Mouse (Mus musculus): Measurements from ENCODE around the gene Psmd14. TPM values are rescaled to one million over a fixed set of nuclear protein-coding genes. Genes with fewer than 3 reads are reported as not detected.

The Psmd14 gene
- polyA plus RNA-seq, 1 experiment: 27.7 TPM

DNA sequence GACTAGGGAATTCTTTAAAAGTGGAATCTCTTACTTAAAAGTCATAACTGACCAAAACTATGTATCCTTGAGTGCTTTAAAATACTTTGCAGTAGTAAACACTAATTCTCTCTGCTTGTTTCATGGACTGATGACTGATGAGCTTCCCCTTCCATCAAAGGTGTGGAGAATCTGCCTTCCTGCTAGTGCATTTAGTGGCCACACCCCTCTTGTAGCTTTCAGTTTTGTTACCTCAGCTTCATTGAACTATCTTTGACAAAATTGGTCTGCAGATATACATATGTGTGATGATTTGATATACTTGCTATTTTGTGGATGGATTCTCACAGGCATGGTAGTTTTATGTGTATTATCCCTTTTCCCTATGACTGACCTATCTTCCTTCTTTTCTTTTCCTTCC lies 43.5 kb downstream of the Psmd14 start:
- no peak for DNase-seq (ENCODE audit: low read depth, low spot score)

DNA sequence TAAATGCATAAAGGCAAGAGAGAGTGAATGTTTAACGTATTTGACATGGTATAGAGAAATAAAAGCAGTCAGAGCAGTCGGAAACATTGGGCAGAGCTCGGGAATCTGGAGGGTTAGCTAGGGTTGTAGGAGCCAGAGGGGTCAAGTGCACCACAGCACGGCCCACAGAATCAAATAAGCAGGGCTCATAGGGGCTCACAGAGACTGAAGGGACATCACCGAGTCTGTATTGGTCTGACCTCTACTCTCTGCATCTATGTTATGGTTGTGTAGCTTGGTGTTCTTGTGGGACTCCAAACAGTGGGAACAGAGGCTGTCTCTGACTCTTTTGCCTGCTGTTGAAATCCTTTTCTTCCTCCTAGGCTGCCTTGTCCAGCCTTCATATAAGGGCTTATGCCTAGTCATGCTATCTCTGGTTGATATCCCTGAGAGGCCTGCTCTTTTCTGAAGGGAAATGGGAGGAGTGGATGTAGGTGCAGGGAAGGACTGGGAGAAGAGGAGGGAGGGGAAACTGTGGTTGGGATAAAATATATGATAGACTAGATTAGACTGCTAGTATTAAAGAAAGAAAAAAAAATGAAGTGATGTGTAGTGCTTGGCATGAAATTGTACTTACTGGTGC lies 47.9 kb downstream of the Psmd14 start:
- WGBS: 86% methylated on average over 5 of the region's 5 CpGs

DNA sequence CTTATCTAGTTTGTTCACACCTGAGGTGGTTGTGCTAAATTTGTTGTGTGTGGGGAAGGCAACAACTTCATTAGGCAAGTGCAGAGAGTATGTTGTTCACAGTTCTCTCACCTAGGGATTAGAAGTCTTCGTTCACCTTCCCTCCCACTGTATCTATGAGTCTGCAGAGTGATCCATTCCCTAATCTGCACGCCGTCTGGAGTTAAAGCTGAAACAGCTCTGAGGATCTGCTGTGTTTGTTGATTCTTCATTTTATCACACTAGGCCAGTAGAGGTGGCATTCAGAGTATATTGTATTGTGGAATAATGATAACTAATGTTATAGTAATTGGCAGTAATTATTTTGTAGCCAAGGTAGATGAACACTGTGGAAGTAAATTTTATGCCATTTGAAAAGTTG lies 48.5 kb downstream of the Psmd14 start:
- DNase-seq (ENCODE audit: low read depth, low spot score): no peak
- WGBS: 84% methylated on average over 3 of the region's 3 CpGs

More for the DNA sequence above, 47.9 kb downstream of the Psmd14 start:
- no peak for DNase-seq (ENCODE audit: low read depth, low spot score)

DNA sequence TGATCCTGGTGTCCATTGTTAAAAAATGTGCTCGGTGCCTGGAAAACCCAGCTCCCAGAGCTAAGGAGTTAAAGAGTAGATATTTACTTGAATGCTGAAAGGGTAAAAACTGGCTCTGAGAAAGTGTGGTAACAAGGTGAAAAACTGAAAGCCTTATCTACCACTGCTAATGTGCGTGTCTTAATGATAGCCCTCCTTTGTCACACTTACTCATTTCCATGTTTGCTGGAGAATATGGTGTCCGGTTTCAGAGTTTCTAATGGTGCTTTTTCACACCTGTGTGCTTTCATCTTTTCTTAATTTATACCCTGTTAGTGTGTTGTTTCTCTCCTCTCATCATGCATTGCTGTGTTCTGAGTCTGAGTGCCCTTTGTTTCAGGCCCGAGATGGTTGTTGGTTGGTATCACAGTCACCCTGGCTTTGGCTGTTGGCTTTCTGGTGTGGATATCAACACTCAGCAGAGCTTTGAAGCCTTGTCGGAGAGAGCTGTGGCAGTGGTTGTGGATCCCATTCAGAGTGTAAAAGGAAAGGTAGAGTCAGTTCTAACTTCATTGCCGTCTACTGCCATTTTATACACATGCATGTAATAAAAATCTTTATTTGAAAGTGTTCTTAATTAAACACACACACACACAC lies 53.1 kb downstream of the Psmd14 start:
- DNase-seq (ENCODE audit: low read depth, low spot score): no peak
- 82% methylated on average over 6 of the region's 6 CpGs for WGBS

DNA sequence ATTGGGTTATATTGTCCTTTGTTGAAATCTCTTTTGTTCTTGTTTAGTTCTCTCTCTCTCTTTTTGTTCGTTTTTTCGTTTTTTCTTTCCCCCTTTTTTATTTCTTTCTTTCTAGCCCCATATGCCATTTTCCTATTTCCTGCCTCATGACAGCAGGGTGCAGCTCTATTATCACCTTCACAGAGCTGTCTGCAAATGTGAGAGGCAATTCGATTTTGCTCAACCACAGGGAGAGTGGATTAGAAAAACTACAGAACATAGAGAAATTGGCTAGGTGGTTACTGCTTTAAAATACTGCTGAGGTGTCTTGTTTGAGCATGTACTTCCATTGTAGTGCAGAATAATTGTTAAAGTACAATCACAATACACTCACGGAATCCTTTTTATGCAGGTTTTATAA lies 54.0 kb downstream of the Psmd14 start:
- DNase-seq (ENCODE audit: low read depth, low spot score): no peak
- WGBS: 85% methylated on average over 4 of the region's 4 CpGs

DNA sequence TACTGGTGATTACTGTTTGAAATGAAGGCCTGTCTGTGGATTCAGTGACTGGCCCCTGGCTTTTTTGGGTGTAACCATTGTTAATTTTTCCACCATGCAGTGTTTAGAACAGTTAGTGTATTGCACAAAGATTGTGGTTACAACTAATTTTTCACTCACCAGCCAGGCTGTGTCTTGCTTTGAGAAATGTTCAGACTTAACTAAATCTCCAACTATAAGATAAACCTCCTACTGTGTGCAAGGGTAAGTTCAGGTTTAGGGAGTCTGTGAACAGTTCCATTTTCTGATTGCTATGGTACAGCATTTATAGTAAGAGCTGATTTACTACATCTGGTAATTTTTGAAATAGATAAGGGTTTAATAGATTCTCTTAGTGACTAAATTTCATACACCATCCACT lies 69.3 kb downstream of the Psmd14 start:
- no peak for DNase-seq (ENCODE audit: low read depth, low spot score)

DNA sequence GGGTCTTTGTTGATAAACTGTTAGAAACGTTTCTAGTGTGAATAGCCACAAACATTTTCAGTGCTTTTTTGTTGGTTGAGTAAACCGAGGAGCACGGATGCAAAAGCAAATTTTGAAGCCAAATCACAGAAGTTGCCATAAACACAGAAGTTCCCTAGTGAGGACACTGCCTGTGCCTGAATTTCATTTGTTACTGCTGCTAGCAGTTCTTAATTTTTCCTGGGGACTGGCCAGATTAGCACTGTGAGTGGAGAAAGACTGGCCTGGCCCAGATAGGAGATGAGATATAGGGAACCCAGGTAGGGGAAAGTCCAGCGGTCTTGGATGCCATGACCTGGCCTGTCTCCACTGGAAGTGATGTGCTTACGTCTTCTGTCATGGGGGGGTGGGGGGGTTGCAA lies 83.5 kb downstream of the Psmd14 start:
- no peak for DNase-seq (ENCODE audit: low read depth, low spot score)
- 85% methylated on average over 5 of the region's 5 CpGs for WGBS

DNA sequence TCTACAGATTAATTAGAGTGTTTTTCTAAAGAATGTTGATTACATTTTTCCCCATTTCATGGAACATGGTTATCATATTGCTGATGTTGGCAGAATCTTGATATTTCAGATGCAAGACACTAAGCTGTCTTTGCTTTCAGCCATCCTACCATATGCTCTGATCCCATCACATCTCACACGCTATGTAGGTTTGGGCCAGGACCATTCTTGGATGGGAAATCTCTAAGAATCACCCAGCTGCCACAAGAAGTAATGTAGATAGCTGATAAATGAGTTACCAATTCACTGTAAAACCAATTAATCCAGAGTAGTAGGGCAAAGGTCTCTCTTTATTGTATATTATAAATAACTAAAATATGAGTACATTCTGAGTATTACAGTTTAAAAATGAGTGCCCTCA lies 86.6 kb downstream of the Psmd14 start:
- DNase-seq (ENCODE audit: low read depth, low spot score): no peak
- WGBS: 78% methylated on average over 1 of the region's 1 CpGs

DNA sequence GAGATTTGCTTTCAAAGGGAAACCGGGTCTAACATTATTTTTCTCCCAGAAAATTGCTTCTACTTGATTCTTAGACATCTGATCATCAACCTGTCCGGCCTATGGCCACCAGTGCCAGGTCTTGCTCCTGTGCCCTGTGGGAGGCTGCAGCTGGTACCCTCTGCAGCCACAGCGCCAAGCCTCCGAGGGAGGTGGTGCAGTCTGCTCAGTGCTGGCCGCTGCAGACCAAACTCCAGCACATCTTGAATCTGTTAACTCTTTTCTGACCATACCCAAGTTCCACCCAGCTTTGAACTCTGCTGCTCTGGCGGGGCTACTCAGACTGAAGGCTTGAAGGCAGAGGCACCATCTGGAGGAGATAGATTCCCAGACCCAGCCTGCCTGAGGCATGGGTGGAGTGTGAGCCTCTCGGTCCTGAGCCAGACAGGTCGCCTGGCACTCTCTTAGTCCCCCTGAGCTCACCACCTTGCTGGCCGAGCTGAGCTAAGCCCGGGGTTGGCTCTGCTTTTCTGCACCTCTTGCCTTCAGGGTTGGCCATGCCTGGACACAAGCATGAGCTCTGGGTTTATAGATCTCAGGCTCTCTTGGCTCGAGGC lies 91.3 kb downstream of the Psmd14 start, which contains the start of gene Tbr1:
Tbr1 (plus strand) TSS at position 275 of the 596 bp plus-strand sequence.
- WGBS: 36% methylated on average over 11 of the region's 11 CpGs
- DNase-seq (ENCODE audit: low read depth, low spot score): no peak

DNA sequence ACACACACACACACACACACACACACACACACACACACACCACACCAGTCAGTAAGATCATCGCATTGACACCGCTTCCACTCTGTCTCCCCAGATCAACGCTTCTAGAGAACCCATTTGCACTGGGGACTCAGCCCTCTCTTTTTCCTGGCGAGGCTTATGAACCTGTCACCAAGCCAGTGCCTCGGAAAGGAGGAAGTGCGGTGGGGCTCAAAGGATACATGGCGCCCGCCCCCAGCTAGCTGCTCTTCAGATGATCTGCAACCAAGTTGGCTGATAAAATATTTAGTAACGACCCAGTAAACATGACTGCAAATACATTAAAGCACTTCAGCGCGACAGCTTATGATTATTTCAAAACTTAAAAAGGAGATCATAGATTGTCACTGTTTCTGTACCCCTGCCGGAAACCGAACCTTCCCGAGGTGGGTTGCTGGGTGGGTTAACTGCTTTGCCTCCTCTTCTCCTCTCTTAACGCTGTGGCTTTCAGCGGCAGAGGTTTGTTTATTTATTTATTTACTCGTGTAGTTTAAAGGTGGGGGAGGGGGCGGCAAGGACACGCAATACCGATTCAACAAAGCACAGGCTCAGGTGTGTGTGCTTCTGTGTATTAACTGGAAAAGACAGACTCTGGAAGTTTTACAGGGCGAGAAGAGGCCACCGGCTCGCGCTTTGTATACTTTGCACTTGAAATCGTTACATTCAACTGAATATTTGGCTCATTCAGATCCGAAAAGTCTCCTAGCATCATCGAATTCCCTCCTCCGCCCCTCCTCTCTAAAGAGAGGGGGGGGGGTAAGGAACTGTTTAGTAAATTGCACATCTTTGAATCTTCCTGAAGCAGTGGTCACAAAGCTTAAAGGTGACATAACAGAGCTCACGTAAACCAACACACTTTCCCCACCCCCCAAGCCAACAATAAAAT lies 92.2 kb downstream of the Psmd14 start:
- whole genome bisulfite sequencing: 8% methylated on average over 29 of the region's 29 CpGs
- DNase-seq (ENCODE audit: low read depth, low spot score): no peak

DNA sequence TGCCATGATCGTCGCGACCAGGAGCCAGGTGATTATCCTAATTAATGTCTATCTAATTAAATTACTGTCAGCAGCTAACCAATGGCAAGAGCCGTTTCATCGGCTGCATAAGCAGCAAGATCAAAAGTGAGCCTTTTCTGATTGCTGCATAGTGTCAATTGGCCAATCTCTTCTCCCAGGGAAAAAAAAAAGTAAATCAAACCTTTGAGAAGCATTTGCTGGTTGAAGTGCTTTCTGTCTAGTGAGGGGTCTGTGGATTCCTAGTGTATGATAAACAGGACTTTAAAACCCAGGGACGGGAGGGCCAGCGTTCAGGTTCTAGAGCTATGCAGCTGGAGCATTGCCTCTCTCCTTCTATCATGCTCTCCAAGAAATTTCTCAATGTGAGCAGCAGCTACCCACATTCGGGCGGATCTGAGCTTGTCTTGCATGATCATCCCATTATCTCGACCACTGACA lies 92.9 kb downstream of the Psmd14 start:
- no peak for DNase-seq (ENCODE audit: low read depth, low spot score)
- WGBS: 4% methylated on average over 10 of the region's 10 CpGs

DNA sequence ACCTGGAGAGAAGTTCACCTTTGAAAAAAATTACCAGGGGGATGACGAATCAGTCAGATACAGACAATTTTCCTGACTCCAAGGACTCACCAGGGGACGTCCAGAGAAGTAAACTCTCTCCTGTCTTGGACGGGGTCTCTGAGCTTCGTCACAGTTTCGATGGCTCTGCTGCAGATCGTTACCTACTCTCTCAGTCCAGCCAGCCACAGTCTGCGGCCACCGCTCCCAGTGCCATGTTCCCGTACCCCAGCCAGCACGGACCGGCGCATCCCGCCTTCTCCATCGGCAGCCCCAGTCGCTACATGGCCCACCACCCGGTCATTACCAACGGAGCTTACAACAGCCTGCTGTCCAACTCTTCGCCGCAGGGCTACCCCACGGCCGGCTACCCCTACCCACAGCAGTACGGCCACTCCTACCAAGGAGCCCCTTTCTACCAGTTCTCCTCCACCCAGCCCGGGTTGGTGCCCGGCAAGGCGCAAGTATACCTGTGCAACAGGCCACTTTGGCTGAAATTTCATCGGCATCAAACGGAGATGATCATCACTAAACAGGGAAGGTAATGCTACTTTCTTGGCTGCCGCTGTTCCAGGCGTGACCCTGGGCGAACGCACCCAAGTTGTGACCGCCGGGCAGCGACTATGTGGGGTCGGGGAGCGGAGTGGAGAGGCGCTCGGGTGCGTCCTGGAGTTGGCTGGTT lies 93.5 kb downstream of the Psmd14 start:
- 6% methylated on average over 39 of the region's 39 CpGs for WGBS
- DNase-seq (ENCODE audit: low read depth, low spot score): no peak

DNA sequence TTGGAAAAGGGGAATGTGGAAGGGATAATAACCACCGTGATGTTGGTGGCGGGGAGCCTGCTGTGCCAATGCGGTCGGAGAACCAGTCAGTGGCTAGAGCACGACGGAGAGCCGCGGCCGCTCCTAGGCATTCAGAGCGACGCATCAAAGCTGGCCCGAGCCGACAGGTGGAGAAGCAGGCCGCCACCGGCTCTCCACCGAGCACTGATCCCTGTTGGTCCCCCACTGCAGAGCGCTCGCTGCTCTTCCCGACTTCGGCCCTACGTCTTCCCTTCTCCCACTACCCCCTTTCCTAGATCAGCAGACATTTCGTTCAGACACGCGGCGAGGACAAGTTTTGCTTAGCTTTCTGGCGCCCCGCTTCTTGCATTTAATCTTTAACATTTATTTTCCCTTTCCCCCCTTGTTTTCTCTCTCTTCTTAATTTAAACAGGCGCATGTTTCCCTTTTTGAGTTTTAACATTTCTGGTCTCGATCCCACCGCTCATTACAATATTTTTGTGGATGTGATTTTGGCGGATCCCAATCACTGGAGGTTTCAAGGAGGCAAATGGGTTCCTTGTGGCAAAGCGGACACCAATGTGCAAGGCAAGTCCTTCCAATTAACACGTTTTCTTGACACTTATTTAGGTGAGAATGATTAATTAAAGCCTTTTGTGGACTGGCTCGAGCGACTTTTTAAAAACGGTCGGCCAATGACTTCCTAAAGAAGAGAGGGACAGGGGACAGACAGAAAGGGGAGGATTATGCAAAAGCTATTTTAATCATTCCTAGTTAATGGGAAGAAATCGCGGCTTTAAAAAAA lies 94.2 kb downstream of the Psmd14 start:
- 3% methylated on average over 39 of the region's 39 CpGs for WGBS
- no peak for DNase-seq (ENCODE audit: low read depth, low spot score)

DNA sequence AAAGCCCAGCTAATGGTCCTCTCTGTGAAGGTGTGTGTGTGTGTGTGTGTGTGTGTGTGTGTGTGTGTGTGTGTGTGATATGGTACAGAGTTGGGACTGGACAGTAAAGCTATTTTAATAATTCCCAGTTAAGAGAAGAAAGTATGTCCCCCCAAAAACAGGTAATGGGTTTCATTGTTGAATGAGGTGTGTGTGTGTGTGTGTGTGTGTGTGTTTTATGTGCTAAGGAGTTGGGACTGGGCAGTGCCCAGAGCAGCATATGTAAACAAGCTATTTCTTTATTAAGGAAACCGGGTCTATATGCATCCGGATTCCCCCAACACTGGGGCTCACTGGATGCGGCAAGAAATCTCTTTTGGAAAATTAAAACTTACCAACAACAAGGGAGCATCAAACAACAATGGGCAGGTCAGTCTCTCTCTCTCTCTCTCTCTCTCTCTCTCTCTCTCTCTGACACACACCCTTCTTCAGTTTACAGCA lies 94.9 kb downstream of the Psmd14 start:
- no peak for DNase-seq (ENCODE audit: low read depth, low spot score)
- WGBS: 5% methylated on average over 3 of the region's 3 CpGs

DNA sequence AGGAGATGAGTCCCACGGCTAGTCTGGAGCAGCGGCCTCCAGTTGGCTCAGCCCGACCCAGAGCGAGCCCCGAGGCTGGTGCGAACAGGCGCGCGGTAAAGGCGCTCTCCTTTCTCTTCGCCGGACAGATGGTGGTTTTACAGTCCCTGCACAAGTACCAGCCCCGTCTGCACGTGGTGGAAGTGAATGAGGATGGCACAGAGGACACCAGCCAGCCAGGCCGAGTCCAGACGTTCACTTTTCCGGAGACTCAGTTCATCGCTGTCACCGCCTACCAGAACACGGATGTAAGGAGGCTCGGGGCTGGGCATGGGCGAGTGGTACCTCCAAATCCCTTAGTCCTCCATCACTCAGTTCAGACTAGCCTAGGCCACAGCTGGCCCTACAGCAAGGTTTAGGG lies 95.7 kb downstream of the Psmd14 start:
- WGBS: 3% methylated on average over 22 of the region's 22 CpGs
- DNase-seq (ENCODE audit: low read depth, low spot score): no peak

DNA sequence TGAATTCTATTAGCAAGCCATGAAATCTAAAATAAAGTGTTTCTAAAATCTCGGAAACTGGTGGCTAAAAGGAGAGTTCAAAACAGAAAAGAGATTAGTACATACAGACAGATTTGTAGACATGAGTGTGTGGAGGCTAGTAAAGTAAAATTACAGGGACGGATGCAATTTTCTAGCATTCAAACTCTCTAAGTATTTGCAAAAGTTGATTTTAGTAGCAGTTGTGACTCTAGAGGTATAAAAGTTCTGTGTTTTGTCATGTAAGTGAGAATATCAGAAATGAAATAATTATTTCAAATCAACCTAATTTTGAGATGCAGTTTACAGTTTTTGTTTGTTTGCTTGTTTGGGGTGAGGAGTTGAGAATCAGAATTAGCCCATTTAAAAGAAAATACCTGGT lies 96.3 kb downstream of the Psmd14 start:
- 43% methylated on average over 2 of the region's 2 CpGs for WGBS
- DNase-seq (ENCODE audit: low read depth, low spot score): no peak

DNA sequence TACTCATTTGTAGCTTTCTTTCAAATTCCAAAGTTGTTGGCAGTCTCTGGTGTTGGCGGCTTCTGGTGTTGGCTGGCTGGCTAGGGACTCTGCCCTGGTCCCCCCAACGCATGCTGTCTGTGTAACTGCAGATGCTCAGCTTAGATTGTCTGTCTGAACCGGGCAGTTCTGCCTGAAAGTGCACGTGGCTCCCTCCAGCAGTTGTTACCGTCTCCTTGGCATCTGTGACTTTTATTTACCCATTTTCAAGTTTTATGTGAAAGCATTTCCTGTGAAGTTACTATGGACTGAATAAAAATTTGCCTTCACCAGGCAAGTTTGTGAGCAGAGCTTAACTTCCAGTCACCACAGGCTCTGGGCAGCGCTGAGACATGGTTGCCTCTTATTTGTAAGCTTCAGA lies 97.3 kb downstream of the Psmd14 start:
- WGBS: 5% methylated on average over 6 of the region's 6 CpGs
- DNase-seq (ENCODE audit: low read depth, low spot score): no peak

DNA sequence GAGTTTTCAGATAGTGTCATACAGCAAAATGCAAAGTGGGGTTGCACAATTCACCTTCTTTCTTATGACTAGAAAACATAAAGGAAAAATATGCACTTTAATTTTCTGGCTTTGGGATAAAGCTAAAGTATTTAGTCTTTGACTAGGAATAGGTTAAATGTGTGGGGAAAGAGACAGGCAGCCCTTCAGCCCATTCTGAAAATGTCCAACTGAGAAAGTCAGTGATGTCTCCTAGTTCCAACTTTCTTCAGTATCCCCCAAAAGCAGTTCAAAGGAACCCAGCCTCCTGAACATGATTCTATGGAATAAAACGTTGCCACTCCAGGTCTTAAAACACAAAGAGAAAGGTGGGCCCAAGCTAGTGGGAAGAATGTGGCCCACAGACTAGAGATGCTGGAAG lies 97.9 kb downstream of the Psmd14 start:
- DNase-seq (ENCODE audit: low read depth, low spot score): no peak
- 12% methylated on average over 1 of the region's 1 CpGs for WGBS

DNA sequence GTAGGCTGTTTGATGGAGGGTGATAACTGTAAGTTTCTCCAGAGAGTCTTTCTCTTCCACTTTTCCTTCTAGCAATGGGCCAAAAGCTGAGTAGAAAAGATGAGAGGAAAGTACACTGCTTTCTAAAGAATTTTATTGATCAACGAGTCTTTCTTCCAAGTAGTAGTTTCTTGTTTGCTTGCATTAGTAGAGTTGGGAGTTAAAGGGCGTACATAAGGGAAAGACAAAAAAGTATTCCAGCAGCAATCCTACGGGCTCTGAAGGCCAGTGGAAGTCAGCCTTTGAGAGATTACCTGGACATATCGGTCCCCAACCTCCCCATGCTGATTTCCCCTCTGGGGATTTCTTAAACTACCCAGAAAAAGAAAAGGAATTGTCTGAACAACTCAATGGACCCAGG lies 99.3 kb downstream of the Psmd14 start:
- 56% methylated on average over 4 of the region's 4 CpGs for WGBS
- no peak for DNase-seq (ENCODE audit: low read depth, low spot score)
